Mouse (Mus musculus) CH12.LX (cell line): ENCODE measurements around the gene Atp6v0c. TPM values are rescaled to one million over a fixed set of nuclear protein-coding genes. Genes with fewer than 3 reads are reported as not detected.

Experiments
- DNase-seq: peaks from one replicate; pipeline ENCODE4 v3.0.0-alpha.2; 2013; ENCODE audit errors: extremely low read depth
- H3K27ac ChIP-seq: 2 replicates; pipeline ENCODE4 v1.5.1; 2012; ENCODE audit warnings: low read depth, mild to moderate bottlenecking, control low read depth, moderate library complexity; ENCODE audit not compliant: insufficient read depth
- H3K27me3 ChIP-seq: replicated peaks from 2 replicates; pipeline ENCODE3; 2012; ENCODE audit warnings: inconsistent platforms
- H3K36me3 ChIP-seq, 2 experiments: replicated peaks in 1 of 2; 2 replicates each; pipeline versions ENCODE3 to v1.6.1; 2012; ENCODE audit warnings: inconsistent platforms in 1 of 2, low read length in 1 of 2, mild to moderate bottlenecking in 1 of 2, mixed read lengths in 1 of 2, moderate library complexity in 1 of 2; ENCODE audit not compliant: control insufficient read depth in 1 of 2, insufficient read depth in 1 of 2
- H3K4me1 ChIP-seq, 2 experiments: 2 replicates each; pipeline ENCODE4 v1.6.1; 2012; ENCODE audit warnings: inconsistent platforms in 1 of 2, moderate library complexity in 1 of 2; ENCODE audit not compliant: insufficient read depth in 2 of 2, control insufficient read depth in 1 of 2
- H3K4me2 ChIP-seq: 2 replicates; pipeline ENCODE4 v1.6.1; 2012; ENCODE audit warnings: low read depth, mild to moderate bottlenecking, control low read depth; ENCODE audit not compliant: poor library complexity, insufficient read depth, severe bottlenecking
- H3K4me3 ChIP-seq, 3 experiments: fragments of 150-350 bp in 1 of 3; sonication (generic) in 1 of 3; replicated peaks in 1 of 3; 2 replicates each; pipeline versions ENCODE3 to v1.5.1; 2011 to 2012; ENCODE audit warnings: low read depth in 2 of 3, low read length in 2 of 3, mild to moderate bottlenecking in 2 of 3, moderate library complexity in 2 of 3, control low read depth in 1 of 3, improper control_type of control experiment in 1 of 3, inconsistent platforms in 1 of 3, mixed read lengths in 1 of 3; ENCODE audit not compliant: poor library complexity in 1 of 3
- H3K79me2 ChIP-seq: replicated peaks from 2 replicates; pipeline ENCODE4 v1.6.1; 2012; ENCODE audit warnings: mild to moderate bottlenecking, moderate library complexity; ENCODE audit not compliant: control insufficient read depth, poor library complexity, insufficient read depth, severe bottlenecking; ENCODE audit errors: extremely low read depth
- H3K9ac ChIP-seq: 2 replicates; pipeline ENCODE4 v1.6.1; 2012; ENCODE audit warnings: low read depth, mild to moderate bottlenecking, control low read depth, moderate library complexity; ENCODE audit not compliant: insufficient read depth
- H3K9me3 ChIP-seq: replicated peaks from 2 replicates; pipeline ENCODE3; 2012; ENCODE audit warnings: low read length, inconsistent platforms, mixed read lengths
- CHD2 ChIP-seq: IDR thresholded peaks from 2 replicates; pipeline ENCODE4 v1.6.1; 2011; ENCODE audit warnings: low read length, improper control_type of control experiment
- E2F4 ChIP-seq: IDR thresholded peaks from 2 replicates; pipeline ENCODE4 v1.6.1; 2011; ENCODE audit warnings: low read depth, low read length, improper control_type of control experiment; ENCODE audit not compliant: insufficient replicate concordance
- ETS1 ChIP-seq: conservative IDR thresholded peaks from 2 replicates; pipeline ENCODE4 v1.6.1; 2012; ENCODE audit warnings: low read depth, mild to moderate bottlenecking, inconsistent platforms, low read length, improper control_type of control experiment, moderate library complexity
- HCFC1 ChIP-seq: IDR thresholded peaks from 2 replicates; pipeline ENCODE4 v1.6.1; 2012; ENCODE audit warnings: low read depth, mild to moderate bottlenecking, inconsistent platforms, low read length, improper control_type of control experiment
- MAZ ChIP-seq: IDR thresholded peaks from 2 replicates; pipeline ENCODE4 v1.6.1; 2012; ENCODE audit warnings: low read depth, mild to moderate bottlenecking, inconsistent platforms, low read length, improper control_type of control experiment, moderate library complexity
- MEF2A ChIP-seq: IDR thresholded peaks from 2 replicates; pipeline ENCODE4 v1.6.1; 2014; ENCODE audit warnings: low read depth, mild to moderate bottlenecking, inconsistent platforms, low read length, improper control_type of control experiment, borderline replicate concordance
- NELFE ChIP-seq: IDR thresholded peaks from 2 replicates; pipeline ENCODE4 v1.6.1; 2011; ENCODE audit warnings: low read depth, low read length, improper control_type of control experiment
- NRF1 ChIP-seq: IDR thresholded peaks from 2 replicates; pipeline ENCODE4 v1.6.1; 2014; ENCODE audit warnings: low read depth, mild to moderate bottlenecking, inconsistent platforms, low read length, improper control_type of control experiment, moderate library complexity
- POLR2A ChIP-seq: IDR thresholded peaks from 2 replicates; pipeline ENCODE4 v1.6.1; 2011; ENCODE audit warnings: low read depth, mild to moderate bottlenecking, improper control_type of control experiment, low read length
- RAD21 ChIP-seq: IDR thresholded peaks from 2 replicates; pipeline ENCODE4 v1.6.1; 2011; ENCODE audit warnings: low read depth, mild to moderate bottlenecking, low read length, improper control_type of control experiment, moderate library complexity
- RCOR1 ChIP-seq: conservative IDR thresholded peaks from 2 replicates; pipeline ENCODE4 v1.6.1; 2012; ENCODE audit warnings: low read depth, mild to moderate bottlenecking, inconsistent platforms, low read length, improper control_type of control experiment
- SIN3A ChIP-seq: IDR thresholded peaks from 2 replicates; pipeline ENCODE4 v1.6.1; 2012; ENCODE audit warnings: low read length, improper control_type of control experiment, inconsistent platforms
- SMC3 ChIP-seq: IDR thresholded peaks from 2 replicates; pipeline ENCODE4 v1.6.1; 2011; ENCODE audit warnings: low read depth, low read length, improper control_type of control experiment
- USF2 ChIP-seq: conservative IDR thresholded peaks from 2 replicates; pipeline ENCODE4 v1.6.1; 2011; ENCODE audit warnings: low read depth, low read length, improper control_type of control experiment
- ZKSCAN1 ChIP-seq: IDR thresholded peaks from 2 replicates; pipeline ENCODE4 v1.6.1; 2012; ENCODE audit warnings: low read depth, inconsistent platforms, low read length, improper control_type of control experiment, borderline replicate concordance
- ZMIZ1 ChIP-seq: IDR thresholded peaks from 2 replicates; pipeline ENCODE4 v1.6.1; 2012; ENCODE audit warnings: low read depth, mild to moderate bottlenecking, inconsistent platforms, low read length, improper control_type of control experiment
- dilution Hi-C: fragments of 300-500 bp; cut with MboI; formaldehyde crosslinking; loops from 2 replicates; pipeline ENCODE4 v1.14.3; 2020; ENCODE audit warnings: low sequenced_read_pairs; ENCODE audit not compliant: extremely low pct_unique_long_range_greater_than_20kb, extremely low pct_ligation_motif_present
- in situ Hi-C: fragments of 300-500 bp; cut with MboI; formaldehyde crosslinking; loops from 3 replicates; pipeline ENCODE4 v1.14.3; 2019; ENCODE audit warnings: low sequenced_read_pairs, low pct_ligation_motif_present, low pct_unique_long_range_greater_than_20kb, mixed read lengths
- polyA plus RNA-seq: library from polyadenylated mRNA; unstranded; fragments of >175 nt; gene quantifications from 2 replicates; pipeline ENCODE4 v1.2.1, GENCODE M21; 2012; ENCODE audit warnings: low read depth; ENCODE audit not compliant: insufficient read length
- total RNA-seq, 2 experiments: library from RNA; depleted of rRNA; stranded (reverse); fragments of 300-350 nt in 1 of 2; fragments of >200 nt in 1 of 2; gene quantifications; 2 replicates each; pipeline ENCODE4 v1.2.3; 2012 to 2014

Gene Atp6v0c
- total and polyA plus RNA-seq, 3 experiments: 49.1 to 407 (median 83.2) TPM

- no peaks in the 10 kb centered on the region for H3K79me2 ChIP-seq
- no peak for TF ChIP-seq NELFE
- TF ChIP-seq SMC3: no peak
- no peak for TF ChIP-seq SIN3A
- no peak for TF ChIP-seq E2F4
- TF ChIP-seq HCFC1: no peak
- no peak for TF ChIP-seq NRF1
- TF ChIP-seq RCOR1: no peak
- TF ChIP-seq USF2: no peak
- TF ChIP-seq CHD2: no peak
- no peak for TF ChIP-seq ETS1
- peaks cover 10 to 35% of the 10 kb centered on the region in 2 experiments for H3K4me1 ChIP-seq
- H3K36me3 ChIP-seq: peaks cover 0 to 24% of the 10 kb centered on the region in 2 experiments
- H3K4me3 ChIP-seq: no peak overlapping the region
- no peak for DNase-seq
- no peak overlapping the region for H3K4me2 ChIP-seq
- H3K9ac ChIP-seq: no peak overlapping the region
- in situ Hi-C loops (no loop called here), dilution Hi-C loops (no loop called here)
- no peaks in the 10 kb centered on the region for H3K27me3 ChIP-seq
- no peak overlapping the region for H3K27ac ChIP-seq
- H3K9me3 ChIP-seq: no peaks in the 10 kb centered on the region
These were observed 22.0 kb upstream of the Atp6v0c start for GRCm38 (mm10) chr17:24191481-24191880.

GRCm38 (mm10) chr17:24190934-24191333, 21.4 kb upstream of the Atp6v0c start:
- dilution Hi-C loops: no loop called here
- in situ Hi-C loops: no loop called here
- Histone ChIP-seq H3K27ac (no peak overlapping the region), H3K4me2 (no peak overlapping the region), H3K27me3 (no peaks in the 10 kb centered on the region), H3K9ac (no peak overlapping the region), H3K79me2 (no peaks in the 10 kb centered on the region), H3K4me1 (peaks cover 10 to 35% of the 10 kb centered on the region in 2 experiments), H3K9me3 (no peaks in the 10 kb centered on the region), H3K36me3 (peaks cover 0 to 26% of the 10 kb centered on the region in 2 experiments)
- DNase-seq: no peak
- no peak for TF ChIP-seq POLR2A
- no peak for TF ChIP-seq MAZ
- TF ChIP-seq ZKSCAN1: no peak
- TF ChIP-seq ZMIZ1: no peak
- no peak for TF ChIP-seq E2F4
- no peak for TF ChIP-seq RAD21
- TF ChIP-seq, all 38 proteins: peak for 0
- H3K4me3 ChIP-seq: no peak overlapping the region

- Histone ChIP-seq H3K27ac (no peak overlapping the region), H3K9ac (no peak overlapping the region)
- no peak for TF ChIP-seq MEF2A
These were observed 4.8 kb upstream of the Atp6v0c start for GRCm38 (mm10) chr17:24174259-24174658.

More at GRCm38 (mm10) chr17:24174259-24174658, 4.8 kb upstream of the Atp6v0c start:
- Histone ChIP-seq H3K9me3 (no peaks in the 10 kb centered on the region), H3K4me2 (no peak overlapping the region), H3K27me3 (no peaks in the 10 kb centered on the region), H3K4me1 (peaks cover 13 to 37% of the 10 kb centered on the region in 2 experiments), H3K4me3 (no peak overlapping the region), H3K79me2 (no peaks in the 10 kb centered on the region), H3K36me3 (peaks cover 0 to 2% of the 10 kb centered on the region in 2 experiments)
- DNase-seq: no peak
- in situ Hi-C loops: no loop called here
- dilution Hi-C loops: no loop called here
